Mouse (Mus musculus): Measurements from ENCODE around the gene Adamts14. TPM values are rescaled to one million over a fixed set of nuclear protein-coding genes. Genes with fewer than 3 reads are reported as not detected.

Adamts14 gene
- polyA plus RNA-seq, 1 experiment from 2014 or later: 0.72 TPM

DNA sequence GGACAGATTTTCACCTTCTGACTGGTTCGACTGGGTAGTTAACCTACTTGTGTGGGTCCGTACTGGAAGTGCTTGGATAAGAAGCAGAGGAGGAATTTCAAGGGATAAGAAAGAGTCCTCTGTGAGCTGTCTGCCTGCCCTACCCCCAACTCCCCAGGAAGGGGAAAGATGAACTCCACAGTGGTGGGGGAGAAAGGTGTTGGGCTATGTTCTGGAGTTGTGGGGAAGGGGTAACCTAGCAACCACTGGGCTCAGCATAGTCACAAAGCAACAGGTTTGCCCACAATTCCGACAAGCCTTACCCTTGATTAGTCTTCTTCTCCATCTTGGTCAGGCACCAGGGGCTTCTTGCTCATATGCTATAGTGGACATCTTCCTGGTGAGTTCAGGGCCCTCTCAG, 101.6 kb downstream of the Adamts14 start, which contains the start of gene Tbata:
Gene Tbata, plus strand, starts transcription at position 301 of the 400 bp plus-strand sequence.
- Histone ChIP-seq H3K27ac (no peak within 1 kb of the TSS), H3K9me3 (replicated peaks) (no peaks in the 10 kb centered on the region), H3K36me3 (no peaks in the 10 kb centered on the region), H3K4me1 (peaks cover 4% of the 10 kb centered on the region), H3K27me3 (peaks cover 12% of the 10 kb centered on the region), H3K4me3 (no peak within 1 kb of the TSS), H3K9ac (no peak within 1 kb of the TSS), H3K4me2 (replicated peaks) (no peak within 1 kb of the TSS)
- ATAC-seq (ENCODE audit: low FRiP score): no peak
- 64% methylated on average over 3 of the region's 3 CpGs for WGBS

DNA sequence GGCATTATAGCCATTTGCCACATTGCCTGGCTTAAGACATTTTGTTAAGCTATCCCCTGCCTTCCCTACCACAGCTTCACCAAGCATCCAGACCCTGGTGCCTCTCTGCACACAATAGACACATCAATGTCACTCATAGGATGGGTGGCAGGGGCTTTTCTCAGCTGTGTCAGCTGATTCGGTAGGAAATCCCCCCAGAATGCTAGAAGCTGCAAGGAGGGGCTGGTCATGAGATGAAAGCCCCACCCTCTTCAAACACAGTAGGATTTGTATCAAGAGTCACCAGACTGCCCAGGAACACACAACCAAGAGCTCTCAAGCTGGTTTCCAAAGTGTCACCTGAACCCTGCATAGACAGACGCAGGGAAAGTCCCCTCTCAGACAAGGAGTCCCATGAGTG, 104.8 kb downstream of the Adamts14 start:
- Histone ChIP-seq H3K4me1 (no peaks in the 10 kb centered on the region), H3K27me3 (no peaks in the 10 kb centered on the region), H3K9me3 (replicated peaks) (no peaks in the 10 kb centered on the region), H3K9ac (no peak overlapping the region), H3K4me2 (replicated peaks) (no peak overlapping the region), H3K4me3 (no peak overlapping the region), H3K27ac (no peak overlapping the region), H3K36me3 (no peaks in the 10 kb centered on the region)
- ATAC-seq (ENCODE audit: low FRiP score): no peak
- WGBS: 56% methylated on average over 2 of the region's 2 CpGs

DNA sequence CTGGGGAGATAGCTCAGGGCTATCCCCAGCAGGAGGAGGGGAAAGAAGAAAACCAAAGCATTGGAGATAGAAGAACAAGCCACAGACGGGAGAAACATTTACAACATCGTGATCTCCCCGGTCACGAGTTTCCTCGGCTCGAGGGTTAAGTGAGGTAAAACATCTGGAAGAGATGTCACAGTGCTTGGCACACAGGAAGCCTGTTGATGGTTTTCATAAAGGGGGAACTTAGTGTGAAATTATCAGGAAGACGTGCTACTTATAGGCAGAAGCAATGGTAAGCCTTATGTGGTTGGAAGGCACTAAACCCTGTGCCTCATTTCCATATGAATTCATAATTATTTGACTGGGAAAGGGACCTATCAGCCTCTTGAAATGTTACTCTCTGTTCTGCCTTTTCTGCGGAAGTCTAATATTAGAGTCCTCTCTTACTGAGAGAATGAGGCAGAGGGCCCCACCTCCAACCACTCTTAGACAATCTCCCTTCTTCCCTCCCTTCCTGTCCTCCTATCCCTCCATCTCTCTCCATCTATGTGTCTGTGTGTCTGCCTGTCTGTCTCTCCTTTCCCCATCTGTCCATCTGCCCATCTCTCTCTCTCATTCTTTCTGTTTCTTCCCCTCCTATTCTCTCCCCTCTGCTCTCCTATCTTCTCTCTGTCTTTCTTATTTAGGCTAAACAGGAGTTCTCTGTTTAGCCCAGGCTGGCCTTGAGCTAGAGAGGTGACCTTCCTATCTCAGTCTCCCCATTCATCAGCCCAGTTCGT, 105.7 kb downstream of the Adamts14 start:
- ATAC-seq (ENCODE audit: low FRiP score): no peak

DNA sequence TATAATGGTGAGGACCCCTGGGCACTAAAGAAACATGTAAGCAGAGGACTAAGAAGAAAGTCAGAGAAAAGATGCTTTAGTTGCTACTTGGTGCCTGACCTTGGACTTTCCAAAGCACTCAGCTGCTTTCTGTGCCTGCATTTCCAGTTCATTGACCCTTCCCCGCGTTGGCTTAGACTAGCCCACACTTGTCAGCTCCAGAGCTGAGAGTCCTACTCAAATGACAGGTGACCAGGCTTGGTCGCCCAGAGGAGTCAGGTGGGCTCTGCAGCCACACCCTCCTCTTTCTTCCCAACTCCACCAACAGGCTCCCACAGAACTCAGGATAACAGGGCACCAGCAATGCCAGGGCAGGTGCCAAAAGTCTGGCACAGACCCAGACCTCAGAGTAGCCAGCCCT, 110.9 kb downstream of the Adamts14 start:
- WGBS: 72% methylated on average over 3 of the region's 3 CpGs
- no peaks in the 10 kb centered on the region for H3K9me3 ChIP-seq (replicated peaks)
- H3K36me3 ChIP-seq: no peaks in the 10 kb centered on the region

More for the DNA sequence above, 105.7 kb downstream of the Adamts14 start:
- no peak overlapping the region for H3K27ac ChIP-seq
- H3K36me3 ChIP-seq: no peaks in the 10 kb centered on the region
- no peak overlapping the region for H3K4me2 ChIP-seq (replicated peaks)
- H3K9ac ChIP-seq: no peak overlapping the region
- H3K27me3 ChIP-seq: no peaks in the 10 kb centered on the region
- H3K4me1 ChIP-seq: no peaks in the 10 kb centered on the region
- no peaks in the 10 kb centered on the region for H3K9me3 ChIP-seq (replicated peaks)
- WGBS: 71% methylated on average over 9 of the region's 9 CpGs
- H3K4me3 ChIP-seq: no peak overlapping the region

DNA sequence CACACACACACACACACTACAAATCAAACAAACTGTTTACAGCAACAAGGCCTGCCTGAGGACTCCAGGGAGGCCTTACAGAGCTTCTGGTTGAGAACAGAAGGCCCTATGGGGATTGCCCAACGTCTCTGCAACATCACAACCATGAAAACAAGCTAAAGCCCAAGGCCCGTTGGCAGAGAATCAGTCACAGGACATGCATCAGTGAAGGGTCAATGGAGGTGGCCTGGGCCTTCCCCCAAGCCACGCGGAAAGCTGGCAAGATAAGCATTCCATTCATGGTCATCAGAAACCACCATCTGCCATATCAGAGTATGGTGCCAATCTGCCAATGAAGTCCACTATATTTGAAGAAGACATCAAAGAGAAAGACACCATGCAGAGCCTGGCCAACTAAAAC, 112.6 kb downstream of the Adamts14 start:
- H3K36me3 ChIP-seq: no peaks in the 10 kb centered on the region
- no peak for ATAC-seq (ENCODE audit: low FRiP score)
- no peak overlapping the region for H3K27ac ChIP-seq
- no peaks in the 10 kb centered on the region for H3K9me3 ChIP-seq (replicated peaks)
- WGBS: 75% methylated on average over 4 of the region's 4 CpGs
- H3K4me3 ChIP-seq: no peak overlapping the region
- no peak overlapping the region for H3K9ac ChIP-seq
- no peaks in the 10 kb centered on the region for H3K27me3 ChIP-seq
- no peak overlapping the region for H3K4me2 ChIP-seq (replicated peaks)
- no peaks in the 10 kb centered on the region for H3K4me1 ChIP-seq

More for the DNA sequence above, 110.9 kb downstream of the Adamts14 start:
- Histone ChIP-seq H3K9ac (no peak overlapping the region), H3K27me3 (no peaks in the 10 kb centered on the region), H3K4me2 (replicated peaks) (no peak overlapping the region), H3K27ac (no peak overlapping the region), H3K4me1 (no peaks in the 10 kb centered on the region), H3K4me3 (no peak overlapping the region)
- ATAC-seq (ENCODE audit: low FRiP score): no peak

DNA sequence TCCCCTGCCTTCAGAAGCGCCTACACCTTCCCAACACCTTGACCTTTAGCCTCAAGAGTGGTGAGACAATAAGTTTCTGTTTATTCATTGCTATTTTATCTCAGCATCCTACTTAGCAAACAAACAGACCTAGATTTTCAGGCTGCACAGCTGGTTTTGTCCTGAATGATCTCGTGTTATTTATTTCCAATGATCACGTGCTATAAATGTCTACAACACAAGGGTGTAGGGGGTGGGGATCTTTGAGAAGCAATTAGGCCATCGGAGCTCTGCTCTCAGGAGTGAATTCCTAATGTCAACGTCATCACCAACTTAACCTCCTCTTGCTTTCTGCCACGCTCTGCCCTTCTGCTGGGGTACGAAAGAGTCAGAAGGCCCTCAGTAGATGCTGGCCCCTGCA, 113.1 kb downstream of the Adamts14 start:
- ATAC-seq (ENCODE audit: low FRiP score): no peak
- H3K27ac ChIP-seq: no peak overlapping the region
- H3K36me3 ChIP-seq: no peaks in the 10 kb centered on the region
- no peak overlapping the region for H3K9ac ChIP-seq
- no peaks in the 10 kb centered on the region for H3K9me3 ChIP-seq (replicated peaks)
- no peak overlapping the region for H3K4me2 ChIP-seq (replicated peaks)
- H3K4me1 ChIP-seq: no peaks in the 10 kb centered on the region
- WGBS: 86% methylated on average over 7 of the region's 7 CpGs
- no peaks in the 10 kb centered on the region for H3K27me3 ChIP-seq
- H3K4me3 ChIP-seq: no peak overlapping the region

DNA sequence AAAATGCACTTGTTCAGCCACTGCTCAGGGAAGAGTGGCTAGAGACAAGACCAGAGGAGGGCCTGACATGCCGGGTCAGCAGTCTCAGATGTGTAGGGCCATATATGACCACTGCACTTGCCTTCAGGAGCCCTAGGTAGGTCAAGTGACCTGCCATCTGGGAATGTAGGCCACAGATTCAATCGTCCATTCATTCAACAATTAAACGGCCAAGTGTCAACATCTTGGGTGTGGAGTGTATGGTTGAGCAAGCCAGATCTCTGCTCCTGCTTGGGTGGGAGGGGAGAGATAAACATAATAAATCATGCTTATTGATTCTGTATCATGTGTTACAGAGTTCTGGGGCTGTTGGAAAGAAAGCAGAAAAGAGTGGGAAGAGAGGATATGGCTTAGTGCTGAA, 114.6 kb downstream of the Adamts14 start:
- no peak overlapping the region for H3K27ac ChIP-seq
- ATAC-seq (ENCODE audit: low FRiP score): no peak
- no peaks in the 10 kb centered on the region for H3K27me3 ChIP-seq
- no peaks in the 10 kb centered on the region for H3K36me3 ChIP-seq
- H3K9ac ChIP-seq: no peak overlapping the region
- no peaks in the 10 kb centered on the region for H3K4me1 ChIP-seq
- no peak overlapping the region for H3K4me2 ChIP-seq (replicated peaks)
- 88% methylated on average over 3 of the region's 3 CpGs for WGBS
- H3K4me3 ChIP-seq: no peak overlapping the region
- H3K9me3 ChIP-seq (replicated peaks): no peaks in the 10 kb centered on the region

DNA sequence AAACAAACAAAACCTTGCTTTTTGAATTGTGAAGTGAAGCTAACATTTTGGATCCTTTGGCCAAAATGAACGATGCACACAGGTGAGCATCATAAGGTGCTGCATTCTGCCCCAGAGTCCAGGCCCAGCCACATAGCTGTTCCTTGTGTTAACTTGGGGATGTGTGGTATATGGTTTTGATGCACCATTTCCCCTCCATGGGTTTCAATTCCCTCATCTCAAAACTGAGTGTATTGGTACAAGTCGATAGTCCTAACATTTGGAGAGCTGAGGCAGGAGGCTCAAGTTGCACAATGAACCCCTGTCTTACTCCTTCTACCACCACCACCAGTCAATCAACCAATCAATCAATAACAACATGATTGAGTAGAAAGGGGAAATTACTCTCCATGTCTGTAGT, 116.8 kb downstream of the Adamts14 start:
- WGBS: 90% methylated on average over 2 of the region's 2 CpGs
- H3K4me2 ChIP-seq (replicated peaks): no peak overlapping the region
- no peaks in the 10 kb centered on the region for H3K9me3 ChIP-seq (replicated peaks)
- H3K4me1 ChIP-seq: no peaks in the 10 kb centered on the region
- H3K4me3 ChIP-seq: no peak overlapping the region
- ATAC-seq (ENCODE audit: low FRiP score): no peak
- H3K36me3 ChIP-seq: no peaks in the 10 kb centered on the region
- no peak overlapping the region for H3K9ac ChIP-seq
- no peak overlapping the region for H3K27ac ChIP-seq
- H3K27me3 ChIP-seq: no peaks in the 10 kb centered on the region

DNA sequence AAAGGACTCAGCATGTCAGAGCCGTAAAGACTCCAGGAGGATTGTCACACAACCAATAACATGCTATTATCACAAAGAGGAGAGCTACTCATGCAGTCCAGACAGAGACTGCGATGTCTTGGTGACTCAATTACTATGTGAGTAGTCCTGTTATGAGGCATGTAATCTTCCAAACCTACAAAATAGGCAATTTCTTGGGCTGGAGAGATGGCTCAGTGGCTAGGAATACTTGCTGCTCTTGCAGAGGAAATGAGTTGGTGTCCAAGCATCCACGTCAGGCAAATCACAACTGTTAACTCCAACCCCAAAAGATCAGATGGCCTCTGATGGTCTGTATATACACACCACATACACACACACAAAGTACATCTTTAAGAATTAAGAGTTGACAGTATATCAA, 117.6 kb downstream of the Adamts14 start:
- Histone ChIP-seq H3K36me3 (no peaks in the 10 kb centered on the region), H3K27me3 (no peaks in the 10 kb centered on the region), H3K4me2 (replicated peaks) (no peak overlapping the region), H3K9me3 (replicated peaks) (no peaks in the 10 kb centered on the region), H3K27ac (no peak overlapping the region), H3K4me1 (no peaks in the 10 kb centered on the region), H3K9ac (no peak overlapping the region), H3K4me3 (no peak overlapping the region)
- WGBS: 87% methylated on average over 3 of the region's 3 CpGs
- ATAC-seq (ENCODE audit: low FRiP score): no peak

DNA sequence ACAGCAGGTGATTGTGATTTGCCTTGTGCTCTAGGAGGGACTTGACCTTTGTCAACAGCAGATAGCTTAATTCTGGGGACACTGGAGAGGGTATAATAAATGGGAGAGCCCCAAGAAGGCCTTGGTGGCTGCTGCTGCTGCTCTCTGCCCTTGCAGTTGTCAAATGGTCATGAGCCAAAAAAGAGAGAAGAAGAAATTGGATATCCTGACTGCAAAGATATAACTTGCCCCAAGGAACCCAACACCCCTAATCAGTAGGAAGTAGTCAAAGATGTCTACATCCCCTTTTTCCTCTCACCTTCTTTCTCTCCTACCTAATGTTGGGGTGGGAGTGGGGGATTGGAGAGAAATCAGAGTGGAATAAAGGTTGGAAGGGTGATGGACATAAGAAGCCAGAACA, 121.1 kb downstream of the Adamts14 start:
- no peak overlapping the region for H3K4me2 ChIP-seq (replicated peaks)
- H3K9me3 ChIP-seq (replicated peaks): no peaks in the 10 kb centered on the region
- ATAC-seq (ENCODE audit: low FRiP score): no peak
- no peak overlapping the region for H3K4me3 ChIP-seq
- H3K36me3 ChIP-seq: no peaks in the 10 kb centered on the region
- H3K4me1 ChIP-seq: peaks cover 4% of the 10 kb centered on the region; the same call in 1 of the 2 replicates
- H3K27me3 ChIP-seq: no peaks in the 10 kb centered on the region
- no peak overlapping the region for H3K27ac ChIP-seq
- H3K9ac ChIP-seq: no peak overlapping the region

DNA sequence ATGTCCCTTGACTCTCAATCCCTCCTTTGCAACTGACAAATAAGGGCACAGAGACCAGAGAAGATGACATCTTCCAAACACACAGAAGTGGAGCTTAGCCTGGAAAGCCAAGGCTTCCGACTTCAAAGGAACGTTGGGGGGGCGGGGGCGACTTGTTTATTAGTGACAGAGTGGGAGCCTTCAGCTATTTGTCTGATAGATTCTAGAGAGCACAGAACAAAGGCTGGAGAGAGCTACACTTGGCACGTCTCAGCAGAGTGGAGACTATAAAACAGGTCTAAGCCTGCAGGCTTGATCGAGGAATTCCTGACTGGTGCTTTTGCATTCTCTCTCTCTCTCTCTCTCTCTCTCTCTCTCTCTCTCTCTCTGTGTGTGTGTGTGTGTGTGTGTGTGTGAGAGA, 122.6 kb downstream of the Adamts14 start:
- H3K27ac ChIP-seq: no peak overlapping the region
- no peak for ATAC-seq (ENCODE audit: low FRiP score)
- no peak overlapping the region for H3K4me2 ChIP-seq (replicated peaks)
- no peaks in the 10 kb centered on the region for H3K9me3 ChIP-seq (replicated peaks)
- no peaks in the 10 kb centered on the region for H3K36me3 ChIP-seq
- WGBS: 61% methylated on average over 6 of the region's 6 CpGs
- peaks cover 6% of the 10 kb centered on the region for H3K4me1 ChIP-seq
- no peak overlapping the region for H3K9ac ChIP-seq
- no peak overlapping the region for H3K4me3 ChIP-seq
- H3K27me3 ChIP-seq: no peaks in the 10 kb centered on the region

DNA sequence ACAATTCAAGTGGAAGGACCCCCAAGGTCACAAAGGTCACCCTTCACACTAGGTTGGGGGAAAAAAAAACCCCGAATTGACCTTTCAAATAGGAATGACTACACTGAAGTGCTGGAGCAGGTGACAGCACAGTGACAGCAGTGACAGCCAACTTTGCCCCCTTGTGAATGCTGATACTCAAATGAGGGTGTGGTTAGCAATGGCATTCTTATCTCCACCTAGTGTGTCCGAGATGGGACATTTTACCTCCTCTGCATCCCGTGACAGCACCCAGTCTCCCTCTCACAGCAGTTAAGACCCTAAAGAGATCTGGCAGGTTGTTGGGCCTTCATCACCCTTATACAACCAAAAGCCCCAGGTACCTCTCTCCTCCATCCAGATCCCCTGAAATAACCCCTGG, 123.8 kb downstream of the Adamts14 start:
- H3K27me3 ChIP-seq: no peaks in the 10 kb centered on the region
- H3K9ac ChIP-seq: no peak overlapping the region
- H3K4me1 ChIP-seq: peaks cover 9% of the 10 kb centered on the region
- H3K36me3 ChIP-seq: no peaks in the 10 kb centered on the region
- no peak overlapping the region for H3K4me3 ChIP-seq
- H3K9me3 ChIP-seq (replicated peaks): no peaks in the 10 kb centered on the region
- no peak for ATAC-seq (ENCODE audit: low FRiP score)
- no peak overlapping the region for H3K4me2 ChIP-seq (replicated peaks)
- 86% methylated on average over 3 of the region's 3 CpGs for WGBS
- no peak overlapping the region for H3K27ac ChIP-seq
